Mouse (Mus musculus): ENCODE data around the gene Marveld2. TPM values are rescaled to one million over a fixed set of nuclear protein-coding genes. Genes with fewer than 3 reads are reported as not detected.

Gene Marveld2
- total RNA-seq (2021), result 1 to 10 TPM; 1.2 to 2.4 TPM

GRCm38 (mm10) chr13:100616181-100617087 lies at the start of gene Marveld2:
TSS of gene Marveld2 (minus strand) at chr13:100616971.
- intact Hi-C loops (cut with DNase I), result loop anchor here (5.0 kb wide), 1 partner anchor 124 kb away; the partner anchor contains the start of gene Gtf2h2
- peak; percentile 52 to 54 for DNase-seq (ENCODE audit: low spot score in 2 of 2)

GRCm38 (mm10) chr13:100659864-100660456 lies 43.2 kb upstream of the Marveld2 start:
- intact Hi-C loops (cut with DNase I), result loop anchor here (10.0 kb wide), 2 partner anchors 555 to 1315 kb away; partner anchors contain the start of genes Bdp1, Mrps27, Ptcd2 and Serf1
- peak; percentile 26 to 31 for DNase-seq (ENCODE audit: low spot score in 2 of 2)

GRCm38 (mm10) chr13:100658091-100658490 lies 41.3 kb upstream of the Marveld2 start:
- intact Hi-C loops (cut with DNase I), result loop anchor here (10.0 kb wide), 2 partner anchors 553 to 1313 kb away; partner anchors contain the start of genes Bdp1, Mrps27, Ptcd2 and Serf1
- DNase-seq (ENCODE audit: low spot score in 2 of 2), result no peak

GRCm38 (mm10) chr13:100651439-100652186 lies 34.8 kb upstream of the Marveld2 start, which contains the start of gene Taf9:
TSS of gene Taf9 (plus strand) at chr13:100651579.
- DNase-seq (ENCODE audit: low spot score in 2 of 2), result no peak
- intact Hi-C loops (cut with DNase I), result loop anchor here (5.0 to 10.0 kb wide), 4 partner anchors 81 to 1307 kb away; partner anchors contain the start of genes Bdp1, Cdk7, Gtf2h2 and Mrps27

- intact Hi-C loops (cut with DNase I), result loop anchor here (5.0 to 10.0 kb wide), 4 partner anchors 82 to 1306 kb away; partner anchors contain the start of genes Bdp1, Cdk7, Gtf2h2 and Mrps27
- DNase-seq (ENCODE audit: low spot score in 2 of 2), result peak; percentile 96 to 97
Observed at GRCm38 (mm10) chr13:100650550-100651438, 34.0 kb upstream of the Marveld2 start, which contains the start of the genes Ak6 and Rad17. TSS of gene Ak6 (plus strand) at chr13:100650979. TSS of gene Rad17 (minus strand) at chr13:100651051.

GRCm38 (mm10) chr13:100648223-100648622 lies 31.5 kb upstream of the Marveld2 start:
- intact Hi-C loops (cut with DNase I), result loop anchor here (5.0 kb wide), 1 partner anchor 521 kb away; no protein-coding TSS in a partner anchor
- DNase-seq (ENCODE audit: low spot score in 2 of 2), result no peak

- no peak for DNase-seq (ENCODE audit: low spot score in 2 of 2)
- intact Hi-C loops (cut with DNase I), result no loop called here
Observed at GRCm38 (mm10) chr13:100642471-100643209, 25.9 kb upstream of the Marveld2 start.

GRCm38 (mm10) chr13:100634106-100634691 lies 17.4 kb upstream of the Marveld2 start:
- intact Hi-C loops (cut with DNase I), result no loop called here

GRCm38 (mm10) chr13:100622241-100622640 lies 5.5 kb upstream of the Marveld2 start:
- DNase-seq (ENCODE audit: low spot score in 2 of 2), result no peak
- intact Hi-C loops (cut with DNase I), result no loop called here

More at GRCm38 (mm10) chr13:100634106-100634691, 17.4 kb upstream of the Marveld2 start:
- DNase-seq (ENCODE audit: low spot score in 2 of 2), result no peak

GRCm38 (mm10) chr13:100617583-100617982 lies 812 bp upstream of the Marveld2 start:
- DNase-seq (ENCODE audit: low spot score in 2 of 2), result no peak
- intact Hi-C loops (cut with DNase I), result loop anchor here (5.0 kb wide), 1 partner anchor 125 kb away; the partner anchor contains the start of gene Gtf2h2

GRCm38 (mm10) chr13:100612903-100613302 lies 3.9 kb downstream of the Marveld2 start:
- intact Hi-C loops (cut with DNase I), result no loop called here
- no peak for DNase-seq (ENCODE audit: low spot score in 2 of 2)

- intact Hi-C loops (cut with DNase I), result no loop called here
- DNase-seq (ENCODE audit: low spot score in 2 of 2), result no peak
Observed at GRCm38 (mm10) chr13:100612251-100612650, 4.5 kb downstream of the Marveld2 start.

- intact Hi-C loops (cut with DNase I), result no loop called here
- DNase-seq (ENCODE audit: low spot score in 2 of 2), result no peak
Observed at GRCm38 (mm10) chr13:100611266-100611665, 5.5 kb downstream of the Marveld2 start.

GRCm38 (mm10) chr13:100607756-100608155 lies 9.0 kb downstream of the Marveld2 start:
- DNase-seq (ENCODE audit: low spot score in 2 of 2), result no peak
- intact Hi-C loops (cut with DNase I), result no loop called here

- no peak for DNase-seq (ENCODE audit: low spot score in 2 of 2)
- intact Hi-C loops (cut with DNase I), result no loop called here
Observed at GRCm38 (mm10) chr13:100605845-100606244, 10.9 kb downstream of the Marveld2 start.

GRCm38 (mm10) chr13:100603738-100604095 lies 13.1 kb downstream of the Marveld2 start:
- intact Hi-C loops (cut with DNase I), result no loop called here
- DNase-seq (ENCODE audit: low spot score in 2 of 2), result no peak

- no peak for DNase-seq (ENCODE audit: low spot score in 2 of 2)
- intact Hi-C loops (cut with DNase I), result no loop called here
Observed at GRCm38 (mm10) chr13:100603031-100603737, 13.6 kb downstream of the Marveld2 start.
